Mouse (Mus musculus) cerebellum, adult 18-20 months (tissue): ENCODE results near the gene Plekhg4.

Experiments
- DNase-seq, 2 experiments: peaks; one replicate each; pipeline ENCODE4 v3.0.0; 2021

Gene Plekhg4

GRCm38 (mm10) chr8:105373032-105373431 lies at the start of gene Plekhg4:
TSS of gene Plekhg4 (plus strand) at chr8:105373274.
- no peak for DNase-seq

GRCm38 (mm10) chr8:105325641-105326093 lies 47.4 kb upstream of the Plekhg4 start:
- no peak for DNase-seq

- peak; percentile 98 for DNase-seq
Observed at GRCm38 (mm10) chr8:105326141-105326672, 46.9 kb upstream of the Plekhg4 start, which contains the start of the genes Lrrc29 and Tmem208. TSS of gene Lrrc29 (minus strand) at chr8:105326278. TSS of gene Tmem208 (plus strand) at chr8:105326354.

- no peak for DNase-seq
Observed at GRCm38 (mm10) chr8:105326968-105327367, 46.1 kb upstream of the Plekhg4 start.

- no peak for DNase-seq
Observed at GRCm38 (mm10) chr8:105330325-105330724, 42.7 kb upstream of the Plekhg4 start.

GRCm38 (mm10) chr8:105331469-105331868 lies 41.6 kb upstream of the Plekhg4 start:
- DNase-seq: no peak

- DNase-seq: no peak
Observed at GRCm38 (mm10) chr8:105331931-105332330, 41.1 kb upstream of the Plekhg4 start.

- no peak for DNase-seq
Observed at GRCm38 (mm10) chr8:105332523-105332922, 40.6 kb upstream of the Plekhg4 start.

- DNase-seq: no peak
Observed at GRCm38 (mm10) chr8:105336373-105337130, 36.5 kb upstream of the Plekhg4 start.

GRCm38 (mm10) chr8:105338992-105339391 lies 34.1 kb upstream of the Plekhg4 start:
- DNase-seq: no peak

- no peak for DNase-seq
Observed at GRCm38 (mm10) chr8:105339886-105340635, 33.0 kb upstream of the Plekhg4 start.

GRCm38 (mm10) chr8:105341399-105341798 lies 31.7 kb upstream of the Plekhg4 start:
- no peak for DNase-seq

- no peak for DNase-seq
Observed at GRCm38 (mm10) chr8:105342768-105343167, 30.3 kb upstream of the Plekhg4 start.

- no peak for DNase-seq
Observed at GRCm38 (mm10) chr8:105343791-105344574, 29.1 kb upstream of the Plekhg4 start.

GRCm38 (mm10) chr8:105345061-105345975 lies 27.8 kb upstream of the Plekhg4 start:
- DNase-seq: no peak

GRCm38 (mm10) chr8:105346611-105347427 lies 26.3 kb upstream of the Plekhg4 start:
- DNase-seq: peak; percentile 45 to 46

GRCm38 (mm10) chr8:105347428-105348221 lies 25.4 kb upstream of the Plekhg4 start, which contains the start of gene Fhod1:
TSS of gene Fhod1 (minus strand) at chr8:105347953.
- DNase-seq: peak; percentile 92 to 96

- peak; percentile 64 to 75 for DNase-seq
Observed at GRCm38 (mm10) chr8:105348450-105349095, 24.5 kb upstream of the Plekhg4 start, which contains the start of gene Slc9a5. TSS of gene Slc9a5 (plus strand) at chr8:105348843.
